Mouse (Mus musculus) small intestine, adult 2 months (tissue): ENCODE measurements around the gene Gm26938. TPM values are rescaled to one million over a fixed set of nuclear protein-coding genes. Genes with fewer than 3 reads are reported as not detected.
A peak's percentile ranks its signal among the peaks of the same experiment; 100 is the strongest.

ENCODE experiments used
- H3K27ac ChIP-seq: fragments of 200-500 bp; 2 replicates; pipeline ENCODE4 v1.5.1; 2012; ENCODE audit warnings: low read depth, low read length, control low read depth, inconsistent platforms; ENCODE audit not compliant: insufficient read depth
- H3K27me3 ChIP-seq: fragments of 200-500 bp; 2 replicates; pipeline ENCODE4 v1.6.1; 2012; ENCODE audit warnings: mild to moderate bottlenecking, moderate library complexity, low read length, inconsistent platforms; ENCODE audit not compliant: control insufficient read depth, insufficient read depth
- H3K36me3 ChIP-seq: fragments of 200-500 bp; 2 replicates; pipeline ENCODE4 v1.6.1; 2012; ENCODE audit warnings: mild to moderate bottlenecking, low read length, control low read depth, inconsistent platforms; ENCODE audit not compliant: control insufficient read depth, insufficient read depth
- H3K4me1 ChIP-seq: fragments of 200-500 bp; 2 replicates; pipeline ENCODE4 v1.6.1; 2012; ENCODE audit warnings: low read length, inconsistent platforms, mixed read lengths; ENCODE audit not compliant: control insufficient read depth, insufficient read depth, insufficient read length
- H3K4me3 ChIP-seq: fragments of 200-500 bp; 2 replicates; pipeline ENCODE4 v1.5.1; 2012; ENCODE audit warnings: low read depth, mild to moderate bottlenecking, control low read depth, inconsistent platforms, low read length, moderate library complexity
- CTCF ChIP-seq: fragments of 200-500 bp; IDR thresholded peaks from 2 replicates; pipeline ENCODE4 v1.5.1; 2012; ENCODE audit warnings: low read depth, mild to moderate bottlenecking, control low read depth, inconsistent platforms, low read length, moderate library complexity, mixed read lengths; ENCODE audit not compliant: insufficient replicate concordance, insufficient read length; ENCODE audit errors: extremely low read depth
- POLR2A ChIP-seq: fragments of 200-500 bp; IDR thresholded peaks from 2 replicates; pipeline ENCODE4 v1.6.1; 2012; ENCODE audit warnings: low read depth, mild to moderate bottlenecking, control low read depth, inconsistent platforms, low read length, moderate library complexity
- WGBS: fragments of 180-500 bp; shearing (Covaris S2); methylation state at CpG from one replicate; pipeline ENCODE4 v1.1.7; 2018; 5-methylcytosine and 5-hydroxymethylcytosine counted together
- polyA plus RNA-seq: library from polyadenylated mRNA; depleted of rRNA; stranded (reverse); fragments of >200 nt; gene quantifications from 2 replicates; pipeline ENCODE4 v1.2.3, GENCODE M21; 2012

Gm26938 gene
- polyA plus RNA-seq, 1 experiment = not detected

GRCm38 (mm10) chr5:139798168-139798900 lies 27.9 kb downstream of the Gm26938 start:
- 73% methylated on average over 12 of the region's 12 CpGs for WGBS
- Histone ChIP-seq H3K4me1 (peaks cover 42% of the 10 kb centered on the region), H3K27ac (peak overlapping the region; percentile 15; the same call in 1 of the 2 replicates), H3K27me3 (no peaks in the 10 kb centered on the region), H3K4me3 (no peak overlapping the region), H3K36me3 (peaks cover 37% of the 10 kb centered on the region)
- TF ChIP-seq CTCF (no peak), POLR2A (no peak)

- peaks cover 44% of the 10 kb centered on the region for H3K4me1 ChIP-seq
- no peaks in the 10 kb centered on the region for H3K27me3 ChIP-seq
- H3K27ac ChIP-seq = peak overlapping the region; percentile 93
- 66% methylated on average over 11 of the region's 11 CpGs for WGBS
- H3K36me3 ChIP-seq = peaks cover 36% of the 10 kb centered on the region
- TF ChIP-seq CTCF = no peak
- no peak for TF ChIP-seq POLR2A
- H3K4me3 ChIP-seq = peak overlapping the region; percentile 40
These were observed 28.6 kb downstream of the Gm26938 start for GRCm38 (mm10) chr5:139797473-139798167.

- TF ChIP-seq POLR2A = no peak
- TF ChIP-seq CTCF = no peak
- Histone ChIP-seq H3K27me3 (no peaks in the 10 kb centered on the region), H3K27ac (peak overlapping the region; percentile 93), H3K36me3 (peaks cover 29% of the 10 kb centered on the region), H3K4me3 (peak overlapping the region; percentile 40), H3K4me1 (peaks cover 47% of the 10 kb centered on the region)
- WGBS = 16% methylated on average over 13 of the region's 13 CpGs
These were observed 29.3 kb downstream of the Gm26938 start for GRCm38 (mm10) chr5:139796900-139797299.

- Histone ChIP-seq H3K27ac (peak overlapping the region; percentile 72), H3K4me1 (peaks cover 48% of the 10 kb centered on the region), H3K27me3 (no peaks in the 10 kb centered on the region), H3K4me3 (no peak overlapping the region), H3K36me3 (peaks cover 23% of the 10 kb centered on the region)
- TF ChIP-seq POLR2A (no peak), CTCF (no peak)
- WGBS = 74% methylated on average over 9 of the region's 9 CpGs
These were observed 30.1 kb downstream of the Gm26938 start for GRCm38 (mm10) chr5:139796001-139796620.

- peaks cover 11% of the 10 kb centered on the region for H3K36me3 ChIP-seq
- peak overlapping the region; percentile 96 for H3K27ac ChIP-seq
- peak overlapping the region; percentile 5 for H3K4me3 ChIP-seq
- 65% methylated on average over 10 of the region's 10 CpGs for WGBS
- TF ChIP-seq POLR2A = no peak
- TF ChIP-seq CTCF = no peak
- H3K4me1 ChIP-seq = peaks cover 51% of the 10 kb centered on the region
- H3K27me3 ChIP-seq = no peaks in the 10 kb centered on the region
These were observed 31.3 kb downstream of the Gm26938 start for GRCm38 (mm10) chr5:139794938-139795337.

- TF ChIP-seq POLR2A (no peak), CTCF (no peak)
- H3K36me3 ChIP-seq = peaks cover 3% of the 10 kb centered on the region
- H3K27me3 ChIP-seq = no peaks in the 10 kb centered on the region
- H3K4me3 ChIP-seq = peak overlapping the region; percentile 51
- H3K4me1 ChIP-seq = peaks cover 51% of the 10 kb centered on the region
- WGBS = 60% methylated on average over 5 of the region's 5 CpGs
- peak overlapping the region; percentile 96 for H3K27ac ChIP-seq
These were observed 32.1 kb downstream of the Gm26938 start for GRCm38 (mm10) chr5:139794137-139794536.
